Mouse (Mus musculus): ENCODE results near the gene Abca12.

The Abca12 gene

GRCm38 (mm10) chr1:71414810-71415209 is at the start of gene Abca12:
Gene Abca12, minus strand, starts transcription at chr1:71414910.
- DNase-seq (ENCODE audit: low read depth in 2 of 2, low spot score in 2 of 2) = no peak

GRCm38 (mm10) chr1:71457961-71458360 is 43.3 kb upstream of the Abca12 start:
- no peak for DNase-seq (ENCODE audit: low read depth in 2 of 2, low spot score in 2 of 2)

- no peak for DNase-seq (ENCODE audit: low read depth in 2 of 2, low spot score in 2 of 2)
Measured at GRCm38 (mm10) chr1:71447424-71447823, 32.7 kb upstream of the Abca12 start.

- DNase-seq (ENCODE audit: low read depth in 2 of 2, low spot score in 2 of 2) = no peak
Measured at GRCm38 (mm10) chr1:71421741-71422333, 7.1 kb upstream of the Abca12 start.

- no peak for DNase-seq (ENCODE audit: low read depth in 2 of 2, low spot score in 2 of 2)
Measured at GRCm38 (mm10) chr1:71418467-71418866, 3.8 kb upstream of the Abca12 start.

GRCm38 (mm10) chr1:71417951-71418350 is 3.2 kb upstream of the Abca12 start:
- no peak for DNase-seq (ENCODE audit: low read depth in 2 of 2, low spot score in 2 of 2)

- no peak for DNase-seq (ENCODE audit: low read depth in 2 of 2, low spot score in 2 of 2)
Measured at GRCm38 (mm10) chr1:71414084-71414483, 626 bp downstream of the Abca12 start.

GRCm38 (mm10) chr1:71413114-71413513 is 1.6 kb downstream of the Abca12 start:
- DNase-seq (ENCODE audit: low read depth in 2 of 2, low spot score in 2 of 2) = no peak

GRCm38 (mm10) chr1:71407711-71408110 is 7.0 kb downstream of the Abca12 start:
- DNase-seq (ENCODE audit: low read depth in 2 of 2, low spot score in 2 of 2) = no peak

GRCm38 (mm10) chr1:71397635-71398034 is 17.1 kb downstream of the Abca12 start:
- DNase-seq (ENCODE audit: low read depth in 2 of 2, low spot score in 2 of 2) = no peak

GRCm38 (mm10) chr1:71396105-71396504 is 18.6 kb downstream of the Abca12 start:
- DNase-seq (ENCODE audit: low read depth in 2 of 2, low spot score in 2 of 2) = no peak

- DNase-seq (ENCODE audit: low read depth in 2 of 2, low spot score in 2 of 2) = no peak
Measured at GRCm38 (mm10) chr1:71394177-71394576, 20.5 kb downstream of the Abca12 start.

GRCm38 (mm10) chr1:71393489-71393888 is 21.2 kb downstream of the Abca12 start:
- DNase-seq (ENCODE audit: low read depth in 2 of 2, low spot score in 2 of 2) = no peak

GRCm38 (mm10) chr1:71392463-71392862 is 22.2 kb downstream of the Abca12 start:
- DNase-seq (ENCODE audit: low read depth in 2 of 2, low spot score in 2 of 2) = no peak

GRCm38 (mm10) chr1:71386593-71386992 is 28.1 kb downstream of the Abca12 start:
- DNase-seq (ENCODE audit: low read depth in 2 of 2, low spot score in 2 of 2) = no peak

GRCm38 (mm10) chr1:71384098-71384497 is 30.6 kb downstream of the Abca12 start:
- DNase-seq (ENCODE audit: low read depth in 2 of 2, low spot score in 2 of 2) = no peak

GRCm38 (mm10) chr1:71373090-71373489 is 41.6 kb downstream of the Abca12 start:
- DNase-seq (ENCODE audit: low read depth in 2 of 2, low spot score in 2 of 2) = no peak

GRCm38 (mm10) chr1:71370266-71370665 is 44.4 kb downstream of the Abca12 start:
- no peak for DNase-seq (ENCODE audit: low read depth in 2 of 2, low spot score in 2 of 2)

GRCm38 (mm10) chr1:71367770-71368169 is 46.9 kb downstream of the Abca12 start:
- DNase-seq (ENCODE audit: low read depth in 2 of 2, low spot score in 2 of 2) = no peak

- DNase-seq (ENCODE audit: low read depth in 2 of 2, low spot score in 2 of 2) = no peak
Measured at GRCm38 (mm10) chr1:71342861-71343554, 71.7 kb downstream of the Abca12 start.

- no peak for DNase-seq (ENCODE audit: low read depth in 2 of 2, low spot score in 2 of 2)
Measured at GRCm38 (mm10) chr1:71342261-71342594, 72.5 kb downstream of the Abca12 start.

- DNase-seq (ENCODE audit: low read depth in 2 of 2, low spot score in 2 of 2) = no peak
Measured at GRCm38 (mm10) chr1:71341370-71342260, 73.1 kb downstream of the Abca12 start.
